Mouse (Mus musculus) cerebellum, adult 2 months (tissue): ENCODE data around the gene Sbpl.

Source experiments
- CTCF ChIP-seq: fragments of 200-500 bp; IDR thresholded peaks from 2 replicates; pipeline ENCODE4 v1.5.1; 2011; ENCODE audit warnings: low read depth, mild to moderate bottlenecking, control low read depth, low read length, moderate library complexity, borderline replicate concordance; ENCODE audit not compliant: insufficient read depth
- POLR2A ChIP-seq: fragments of 200-500 bp; IDR thresholded peaks from 2 replicates; pipeline ENCODE4 v1.6.1; 2011; ENCODE audit warnings: low read length, control low read depth, borderline replicate concordance; ENCODE audit not compliant: insufficient read depth

GRCm38 (mm10) chr17:23955174-23955573, at the start of gene Sbpl:
- TF ChIP-seq CTCF, result no peak
- TF ChIP-seq POLR2A, result no peak
